In genomic region chr9:119357331-119358057, GRCm38 (mm10) we compare ENCODE assay signal across 7 mouse cellular contexts. TPM values are rescaled to one million over a fixed set of nuclear protein-coding genes. Genes with fewer than 3 reads are reported as not detected.
DNase-seq lines count a peak whose midpoint lies in the region; ATAC-seq lines count a peak whose summit lies in the region.

Gene Xylb, plus strand, starts transcription at chr9:119357381.

- H3K4me3 ChIP-seq in intestine, embryonic 16.5 days (ENCODE audit: low read length): peak within 1 kb of the TSS; percentile 74
- peak within 1 kb of the TSS; percentile 64 for H3K4me3 ChIP-seq in midbrain, embryonic 11.5 days (ENCODE audit: low read depth, low read length)

- intact Hi-C loops in left cerebral cortex, postnatal 36 days (cut with DNase I): loop anchor here (1.0 to 5.0 kb wide), 3 partner anchors 45 to 200 kb away; partner anchors contain the start of genes Acaa1b, Acvr2b and Gm47289

- peak; percentile 95 for ATAC-seq in intestine, embryonic 16.5 days
- peak; percentile 91 for ATAC-seq in midbrain, embryonic 11.5 days (ENCODE audit: low FRiP score)

- H3K4me1 ChIP-seq in intestine, embryonic 16.5 days (ENCODE audit: control insufficient read depth, insufficient read depth, low read length): 0 out of 2 replicates have a peak, but pooled peaks cover 5% of the 10 kb centered on the region
- H3K4me1 ChIP-seq in midbrain, embryonic 11.5 days (ENCODE audit: control insufficient read depth, insufficient read depth, low read length): no peaks in the 10 kb centered on the region; the same call in 1 of the 2 replicates

- no peaks in the 10 kb centered on the region; the same call in 1 of the 2 replicates for H3K27me3 ChIP-seq in intestine, embryonic 16.5 days (replicated peaks; ENCODE audit: control insufficient read depth, insufficient read depth, low read length)
- H3K27me3 ChIP-seq in midbrain, embryonic 11.5 days (ENCODE audit: control insufficient read depth, insufficient read depth, low read length): no peaks in the 10 kb centered on the region

- no peaks in the 10 kb centered on the region for H3K36me3 ChIP-seq in intestine, embryonic 16.5 days (ENCODE audit: control insufficient read depth, insufficient read depth, low read length)
- H3K36me3 ChIP-seq in midbrain, embryonic 11.5 days (ENCODE audit: control insufficient read depth, insufficient read depth, low read length): no peaks in the 10 kb centered on the region

- H3K4me2 ChIP-seq in intestine, embryonic 16.5 days (ENCODE audit: low read depth, low read length): peak within 1 kb of the TSS; percentile 90
- H3K4me2 ChIP-seq in midbrain, embryonic 11.5 days: peak within 1 kb of the TSS; percentile 93

- DNase-seq in adrenal gland, adult 2 months: peak; percentile 94
- peak; percentile 73 for DNase-seq in embryo, embryonic 11.5 days (ENCODE audit: low read depth, low spot score)
- DNase-seq in gastrocnemius, postnatal 4 days (ENCODE audit: low spot score in 2 of 2): peak; percentile 87 to 92
- DNase-seq in left cerebral cortex, postnatal 36 days (ENCODE audit: low spot score in 2 of 2): peak; percentile 86 to 88
- peak; percentile 99 for DNase-seq in midbrain, embryonic 11.5 days (ENCODE audit: low spot score, missing footprints)
- peak; percentile 60 for DNase-seq in skeletal muscle tissue, adult 2 months (ENCODE audit: low read depth, low spot score)

- no peak within 1 kb of the TSS for H3K27ac ChIP-seq in intestine, embryonic 16.5 days (ENCODE audit: low read length)
- H3K27ac ChIP-seq in midbrain, embryonic 11.5 days (ENCODE audit: low read depth, low read length): no peak within 1 kb of the TSS

- peak within 1 kb of the TSS; percentile 80 for H3K9ac ChIP-seq in intestine, embryonic 16.5 days (ENCODE audit: low read depth, low read length)
- peak within 1 kb of the TSS; percentile 77 for H3K9ac ChIP-seq in midbrain, embryonic 11.5 days (ENCODE audit: low read length)

- no peaks in the 10 kb centered on the region for H3K9me3 ChIP-seq in intestine, embryonic 16.5 days (ENCODE audit: control insufficient read depth, low read length)
- H3K9me3 ChIP-seq in midbrain, embryonic 11.5 days (ENCODE audit: control insufficient read depth, low read length): no peaks in the 10 kb centered on the region

- WGBS in intestine, embryonic 16.5 days: 3% methylated on average over 64 of the region's 65 CpGs
- WGBS in midbrain, embryonic 11.5 days: 3% methylated on average over 65 of the region's 65 CpGs

RNA-seq across cellular contexts. Expression of gene Xylb, which starts in this region (rescaled TPM):
- total RNA-seq in adrenal gland, adult 2 months (2021): 1 to 10 TPM; 1.5 to 1.8 TPM
- polyA plus RNA-seq in adrenal gland, adult 2 months (2012; rRNA removed): 1.1 and 1.2 TPM in 2 replicates
- total RNA-seq in gastrocnemius, postnatal 4 days (2021): 1 to 10 TPM; 1.8 to 2.1 TPM
- polyA plus RNA-seq in intestine, embryonic 16.5 days (2015; fragmentation: Nextera tagmentation; extraction: Ambion mirVana): 17.4 and 18.5 TPM in 2 replicates
- 1 to 10 TPM; 3.9 to 4.0 TPM for total RNA-seq in left cerebral cortex, postnatal 36 days (2021)
- polyA plus RNA-seq in midbrain, embryonic 11.5 days (2014; fragmentation: Nextera tagmentation; extraction: Ambion mirVana): 5.4 and 6.5 TPM in 2 replicates
